Mouse (Mus musculus) midbrain, embryonic 14.5 days (tissue): ENCODE results near the gene Stk32b. TPM values are rescaled to one million over a fixed set of nuclear protein-coding genes. Genes with fewer than 3 reads are reported as not detected.

Experiments used
- ATAC-seq: fragments of 200-750 bp; cut with Nextera tagmentation; 2 replicates; pipeline ENCODE4 v1.8.0; 2017; ENCODE audit warnings: moderate number of reproducible peaks, moderate library complexity; ENCODE audit not compliant: low FRiP score, low TSS enrichment
- DNase-seq: peaks from one replicate; pipeline ENCODE4 v3.0.0-alpha.2; 2015
- H3K27ac ChIP-seq: fragments of 300-500 bp; sonication (generic); replicated peaks from 2 replicates; pipeline ENCODE4 v1.5.1; 2014; ENCODE audit warnings: mild to moderate bottlenecking, low read depth, low read length, moderate library complexity
- H3K27me3 ChIP-seq: fragments of 300-500 bp; sonication (generic); 2 replicates; pipeline ENCODE4 v1.6.1; 2014; ENCODE audit warnings: low read length, control low read depth, mixed read lengths; ENCODE audit not compliant: control insufficient read depth, insufficient read depth
- H3K36me3 ChIP-seq: fragments of 300-500 bp; sonication (generic); 2 replicates; pipeline ENCODE4 v1.6.1; 2014; ENCODE audit warnings: low read length, control low read depth; ENCODE audit not compliant: control insufficient read depth, insufficient read depth
- H3K4me1 ChIP-seq: fragments of 300-500 bp; sonication (generic); 2 replicates; pipeline ENCODE4 v1.6.1; 2014; ENCODE audit warnings: mild to moderate bottlenecking, antibody characterized with exemption, low read length, control low read depth; ENCODE audit not compliant: control insufficient read depth, insufficient read depth
- H3K4me2 ChIP-seq: fragments of 300-500 bp; sonication (generic); 2 replicates; pipeline ENCODE4 v1.6.1; 2014; ENCODE audit warnings: mild to moderate bottlenecking, low read length, moderate library complexity
- H3K4me3 ChIP-seq: fragments of 300-500 bp; sonication (generic); replicated peaks from 2 replicates; pipeline ENCODE4 v1.5.1; 2014; ENCODE audit warnings: low read depth, low read length
- H3K9ac ChIP-seq: fragments of 300-500 bp; sonication (generic); replicated peaks from 2 replicates; pipeline ENCODE4 v1.6.1; 2014; ENCODE audit warnings: mild to moderate bottlenecking, low read length, moderate library complexity
- H3K9me3 ChIP-seq: fragments of 300-500 bp; sonication (generic); 2 replicates; pipeline ENCODE4 v1.6.1; 2016; ENCODE audit warnings: low read length, control low read depth, mixed read lengths; ENCODE audit not compliant: control insufficient read depth
- WGBS: fragments of 180-500 bp; shearing (Covaris S2); extraction: QIAGEN DNeasy Blood & Tissue Kit; methylation state at CpG from one replicate; pipeline ENCODE4 v1.1.7; 2014; 5-methylcytosine and 5-hydroxymethylcytosine counted together
- polyA plus RNA-seq: library from polyadenylated mRNA; unstranded; fragments of >200 nt; fragmentation: Nextera tagmentation; extraction: Ambion mirVana; gene quantifications from 2 replicates; pipeline ENCODE4 v1.2.1, GENCODE M21; 2014

Stk32b gene
- polyA plus RNA-seq, 1 experiment from 2014 or later = 33.4 TPM

DNA sequence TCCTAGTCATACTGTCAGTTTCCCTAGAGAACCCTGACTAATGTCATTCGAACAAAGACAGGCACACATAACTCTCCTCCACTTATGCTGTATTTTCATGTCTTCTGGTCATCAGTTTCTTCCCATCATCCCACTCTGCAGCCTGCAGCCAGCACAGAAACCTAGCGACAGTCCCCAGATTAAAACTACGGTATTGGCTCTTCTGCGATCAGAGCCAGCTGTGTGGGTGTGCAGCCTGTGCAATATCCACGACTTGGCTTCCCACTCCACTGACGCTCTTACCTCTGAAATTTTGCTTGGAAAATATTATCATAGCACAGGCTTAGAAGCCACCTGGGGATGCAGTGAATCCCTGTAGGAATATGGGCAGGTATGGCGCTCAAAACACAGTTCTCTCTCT is 19.7 kb downstream of the Stk32b start:
- no peak overlapping the region for H3K27ac ChIP-seq
- no peaks in the 10 kb centered on the region for H3K27me3 ChIP-seq
- no peak overlapping the region for H3K9ac ChIP-seq
- WGBS = 88% methylated on average over 7 of the region's 7 CpGs
- DNase-seq (no peak), ATAC-seq (no peak)
- peaks cover 6% of the 10 kb centered on the region; the same call in 1 of the 2 replicates for H3K4me1 ChIP-seq
- H3K36me3 ChIP-seq = no peaks in the 10 kb centered on the region
- H3K4me3 ChIP-seq = no peak overlapping the region
- H3K9me3 ChIP-seq = no peaks in the 10 kb centered on the region
- no peak overlapping the region for H3K4me2 ChIP-seq

GRCm38 (mm10) chr5:37695773-37696172 is 21.2 kb downstream of the Stk32b start:
- Histone ChIP-seq H3K4me1 (peaks cover 6% of the 10 kb centered on the region; the same call in 1 of the 2 replicates), H3K27ac (no peak overlapping the region), H3K36me3 (no peaks in the 10 kb centered on the region), H3K4me3 (no peak overlapping the region), H3K9me3 (no peaks in the 10 kb centered on the region), H3K4me2 (no peak overlapping the region), H3K9ac (no peak overlapping the region), H3K27me3 (no peaks in the 10 kb centered on the region)
- 12% methylated on average over 4 of the region's 4 CpGs for WGBS
- DNase-seq (peak; percentile 53), ATAC-seq (no peak)

DNA sequence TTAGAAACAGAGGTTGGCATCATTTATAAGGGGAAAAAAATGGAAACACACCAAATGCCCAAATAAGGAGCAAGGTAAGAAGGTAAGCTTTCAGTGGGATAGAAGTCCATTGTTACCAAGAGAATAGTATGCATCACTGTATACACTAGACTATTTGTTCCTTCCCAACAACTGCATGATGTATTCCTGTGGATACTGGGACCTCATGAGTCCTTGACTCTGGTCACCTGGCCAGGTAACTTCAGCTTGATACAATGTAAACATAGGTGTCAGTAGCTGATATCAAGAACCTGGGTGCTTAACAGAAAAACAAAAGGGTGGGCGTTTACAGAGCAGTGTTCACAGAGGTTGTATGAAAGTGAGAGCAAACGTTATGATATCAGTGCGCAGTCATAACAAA is 24.2 kb downstream of the Stk32b start:
- DNase-seq = no peak
- Histone ChIP-seq H3K27me3 (no peaks in the 10 kb centered on the region), H3K9ac (no peak overlapping the region), H3K4me1 (peaks cover 6% of the 10 kb centered on the region; the same call in 1 of the 2 replicates), H3K4me3 (no peak overlapping the region), H3K4me2 (no peak overlapping the region), H3K9me3 (no peaks in the 10 kb centered on the region), H3K36me3 (no peaks in the 10 kb centered on the region), H3K27ac (no peak overlapping the region)
- 86% methylated on average over 3 of the region's 3 CpGs for WGBS
- no peak for ATAC-seq

DNA sequence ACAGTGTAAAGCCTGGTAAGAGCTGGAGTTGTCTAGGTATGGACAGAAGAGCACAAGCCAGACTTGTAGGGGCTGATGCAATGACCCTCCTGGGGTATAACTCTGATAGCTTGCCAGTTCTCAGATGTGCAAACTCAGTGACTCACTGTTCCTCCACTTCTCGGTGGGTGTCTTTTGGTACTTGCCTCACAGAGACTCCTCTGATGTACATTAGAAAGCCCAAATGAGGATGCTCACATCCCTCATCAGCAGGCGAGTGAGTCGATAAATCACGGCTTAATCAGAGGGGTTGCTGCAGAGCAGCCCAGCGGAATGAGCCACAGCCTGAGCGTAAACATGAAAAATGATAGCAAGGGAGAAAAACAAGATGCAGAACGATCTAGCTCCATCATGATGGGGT is 46.2 kb downstream of the Stk32b start:
- H3K4me2 ChIP-seq = no peak overlapping the region
- 87% methylated on average over 7 of the region's 7 CpGs for WGBS
- no peaks in the 10 kb centered on the region for H3K4me1 ChIP-seq
- H3K27me3 ChIP-seq = no peaks in the 10 kb centered on the region
- no peaks in the 10 kb centered on the region for H3K36me3 ChIP-seq
- ATAC-seq = no peak
- no peak overlapping the region for H3K27ac ChIP-seq
- no peak overlapping the region for H3K4me3 ChIP-seq
- no peaks in the 10 kb centered on the region for H3K9me3 ChIP-seq
- no peak for DNase-seq
- H3K9ac ChIP-seq = no peak overlapping the region

DNA sequence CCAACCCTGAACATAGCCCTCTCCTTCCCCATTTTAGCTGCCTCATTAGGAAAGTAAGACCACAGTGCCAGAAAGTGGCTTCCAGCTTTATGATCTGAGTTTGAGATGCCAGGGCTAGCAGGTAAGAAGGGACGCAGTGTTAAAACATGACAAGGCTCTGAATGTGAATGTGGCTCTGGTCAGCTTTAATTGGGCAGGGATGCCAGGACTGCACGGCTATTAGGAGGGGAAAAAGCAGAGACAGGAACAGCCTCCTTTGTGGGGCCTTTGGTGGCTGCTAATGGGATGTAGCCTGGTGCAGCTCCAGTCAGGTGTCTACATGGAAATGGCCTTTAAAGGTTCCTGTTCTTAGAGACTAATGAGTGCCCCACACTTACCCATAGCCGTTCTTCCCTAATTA is 52.0 kb downstream of the Stk32b start:
- no peak overlapping the region for H3K9ac ChIP-seq
- DNase-seq (peak; percentile 7), ATAC-seq (no peak)
- no peak overlapping the region for H3K4me3 ChIP-seq
- H3K27ac ChIP-seq = no peak overlapping the region
- H3K9me3 ChIP-seq = no peaks in the 10 kb centered on the region
- H3K27me3 ChIP-seq = no peaks in the 10 kb centered on the region
- WGBS = 75% methylated on average over 3 of the region's 3 CpGs
- no peaks in the 10 kb centered on the region for H3K36me3 ChIP-seq
- no peak overlapping the region for H3K4me2 ChIP-seq
- no peaks in the 10 kb centered on the region for H3K4me1 ChIP-seq

- Histone ChIP-seq H3K4me2 (no peak overlapping the region), H3K4me3 (no peak overlapping the region), H3K9me3 (no peaks in the 10 kb centered on the region), H3K4me1 (no peaks in the 10 kb centered on the region), H3K9ac (no peak overlapping the region), H3K27me3 (no peaks in the 10 kb centered on the region), H3K27ac (no peak overlapping the region), H3K36me3 (no peaks in the 10 kb centered on the region)
- ATAC-seq (no peak), DNase-seq (peak; percentile 6)
- 55% methylated on average over 4 of the region's 4 CpGs for WGBS
Measured at GRCm38 (mm10) chr5:37659177-37659576, 57.8 kb downstream of the Stk32b start.

GRCm38 (mm10) chr5:37657741-37658140 is 59.2 kb downstream of the Stk32b start:
- H3K4me1 ChIP-seq = no peaks in the 10 kb centered on the region
- H3K4me2 ChIP-seq = no peak overlapping the region
- no peak overlapping the region for H3K9ac ChIP-seq
- H3K27ac ChIP-seq = no peak overlapping the region
- no peaks in the 10 kb centered on the region for H3K9me3 ChIP-seq
- no peak for ATAC-seq
- DNase-seq = no peak
- H3K27me3 ChIP-seq = no peaks in the 10 kb centered on the region
- H3K4me3 ChIP-seq = no peak overlapping the region
- WGBS = 94% methylated on average over 6 of the region's 6 CpGs
- no peaks in the 10 kb centered on the region for H3K36me3 ChIP-seq

GRCm38 (mm10) chr5:37655208-37655607 is 61.8 kb downstream of the Stk32b start:
- ATAC-seq (no peak), DNase-seq (no peak)
- no peaks in the 10 kb centered on the region for H3K27me3 ChIP-seq
- H3K9me3 ChIP-seq = no peaks in the 10 kb centered on the region
- H3K4me2 ChIP-seq = no peak overlapping the region
- no peak overlapping the region for H3K27ac ChIP-seq
- H3K36me3 ChIP-seq = no peaks in the 10 kb centered on the region
- 71% methylated on average over 5 of the region's 5 CpGs for WGBS
- no peak overlapping the region for H3K4me3 ChIP-seq
- H3K4me1 ChIP-seq = 0 out of 2 replicates have a peak, but pooled peaks cover 3% of the 10 kb centered on the region
- no peak overlapping the region for H3K9ac ChIP-seq

GRCm38 (mm10) chr5:37650681-37651211 is 66.2 kb downstream of the Stk32b start:
- WGBS = 53% methylated on average over 10 of the region's 10 CpGs
- Histone ChIP-seq H3K36me3 (no peaks in the 10 kb centered on the region), H3K4me3 (no peak overlapping the region), H3K4me2 (no peak overlapping the region), H3K9me3 (peaks cover 4% of the 10 kb centered on the region; the same call in 1 of the 2 replicates), H3K4me1 (0 out of 2 replicates have a peak, but pooled peaks cover 4% of the 10 kb centered on the region), H3K27ac (no peak overlapping the region), H3K27me3 (no peaks in the 10 kb centered on the region), H3K9ac (no peak overlapping the region)
- DNase-seq (peak; percentile 35), ATAC-seq (no peak)
